Mouse (Mus musculus) liver, postnatal 0 days (tissue): Measurements from ENCODE around the gene Gm10912. TPM values are rescaled to one million over a fixed set of nuclear protein-coding genes. Genes with fewer than 3 reads are reported as not detected.
"Not testable (repeated sequence)": the region's sequence is repeated elsewhere in the genome, so short reads cannot be mapped to it uniquely, and the experiment has no call there.

Source experiments
- ATAC-seq: fragments of 200-750 bp; cut with Nextera tagmentation; 2 replicates; pipeline ENCODE4 v1.8.0; 2017; ENCODE audit warnings: mild to moderate bottlenecking, moderate library complexity
- DNase-seq: peaks from one replicate; pipeline ENCODE4 v3.0.0-alpha.2; 2016
- H3K27ac ChIP-seq: fragments of 300-500 bp; sonication (generic); 2 replicates; pipeline ENCODE4 v1.5.1; 2014; ENCODE audit warnings: antibody characterized with exemption, moderate library complexity, mild to moderate bottlenecking, low read depth
- H3K27me3 ChIP-seq: fragments of 300-500 bp; sonication (generic); 2 replicates; pipeline ENCODE4 v1.6.1; 2014; ENCODE audit warnings: low read length, control low read depth, mixed read lengths; ENCODE audit not compliant: insufficient read depth
- H3K36me3 ChIP-seq: fragments of 300-500 bp; sonication (generic); replicated peaks from 2 replicates; pipeline ENCODE4 v1.6.1; 2014; ENCODE audit warnings: mild to moderate bottlenecking, control low read depth, low read length, moderate library complexity, mixed read lengths; ENCODE audit not compliant: insufficient read depth
- H3K4me1 ChIP-seq: fragments of 300-500 bp; sonication (generic); 2 replicates; pipeline ENCODE4 v1.6.1; 2014; ENCODE audit warnings: antibody characterized with exemption, mild to moderate bottlenecking, control low read depth; ENCODE audit not compliant: insufficient read depth
- H3K4me2 ChIP-seq: fragments of 300-500 bp; sonication (generic); 2 replicates; pipeline ENCODE4 v1.6.1; 2014; ENCODE audit warnings: low read depth, mild to moderate bottlenecking, low read length, moderate library complexity, mixed read lengths
- H3K4me3 ChIP-seq: fragments of 300-500 bp; sonication (generic); 2 replicates; pipeline ENCODE4 v1.5.1; 2014; ENCODE audit warnings: low read depth, low read length
- H3K9ac ChIP-seq: fragments of 300-500 bp; sonication (generic); replicated peaks from 2 replicates; pipeline ENCODE4 v1.6.1; 2014; ENCODE audit warnings: mild to moderate bottlenecking, moderate library complexity
- H3K9me3 ChIP-seq: fragments of 300-500 bp; sonication (generic); 2 replicates; pipeline ENCODE4 v1.6.1; 2016; ENCODE audit warnings: mild to moderate bottlenecking, control low read depth, low read length, mixed read lengths
- CTCF ChIP-seq: sonication (generic); IDR thresholded peaks from 2 replicates; pipeline ENCODE4 v1.5.1; 2016; ENCODE audit warnings: antibody characterized with exemption, low read depth
- EP300 ChIP-seq: IDR thresholded peaks from 2 replicates; pipeline ENCODE4 v1.6.1; 2016; ENCODE audit warnings: antibody characterized with exemption, low read depth, mild to moderate bottlenecking
- WGBS: fragments of 180-500 bp; shearing (Covaris S2); extraction: QIAGEN DNeasy Blood & Tissue Kit; methylation state at CpG from one replicate; pipeline ENCODE4 v1.1.7; 2014; ENCODE audit not compliant: insufficient replicate concordance; 5-methylcytosine and 5-hydroxymethylcytosine counted together
- polyA plus RNA-seq: library from polyadenylated mRNA; unstranded; fragments of >200 nt; fragmentation: Nextera tagmentation; extraction: Ambion mirVana; gene quantifications from 2 replicates; pipeline ENCODE4 v1.2.1, GENCODE M21; 2015

The Gm10912 gene
- polyA plus RNA-seq, 1 experiment from 2014 or later, result 0.11 TPM

DNA sequence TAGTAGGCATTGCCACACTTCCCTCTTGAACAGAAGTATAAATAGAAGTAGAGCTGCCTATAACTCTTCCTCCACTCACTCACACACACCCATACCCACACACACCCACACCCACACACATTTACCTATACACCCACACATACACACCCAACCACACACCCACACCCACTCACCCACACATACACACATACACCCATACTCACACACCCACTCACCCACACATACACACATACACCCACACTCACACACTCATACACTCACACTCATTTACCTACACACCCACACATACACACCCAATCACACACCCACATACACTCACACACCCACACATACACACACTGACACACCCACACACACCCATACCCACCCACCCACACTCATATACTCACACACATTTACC is 16.8 kb downstream of the Gm10912 start:
- Histone ChIP-seq H3K27me3 (no peaks in the 10 kb centered on the region), H3K4me3 (no peak overlapping the region), H3K9me3 (no peaks in the 10 kb centered on the region), H3K4me1 (peaks cover 10% of the 10 kb centered on the region; the same call in 1 of the 2 replicates), H3K9ac (no peak overlapping the region), H3K4me2 (no peak overlapping the region), H3K36me3 (no peaks in the 10 kb centered on the region), H3K27ac (no peak overlapping the region)
- peak; percentile 6 for DNase-seq
- TF ChIP-seq EP300 (no peak), CTCF (no peak)
- ATAC-seq, result no peak

DNA sequence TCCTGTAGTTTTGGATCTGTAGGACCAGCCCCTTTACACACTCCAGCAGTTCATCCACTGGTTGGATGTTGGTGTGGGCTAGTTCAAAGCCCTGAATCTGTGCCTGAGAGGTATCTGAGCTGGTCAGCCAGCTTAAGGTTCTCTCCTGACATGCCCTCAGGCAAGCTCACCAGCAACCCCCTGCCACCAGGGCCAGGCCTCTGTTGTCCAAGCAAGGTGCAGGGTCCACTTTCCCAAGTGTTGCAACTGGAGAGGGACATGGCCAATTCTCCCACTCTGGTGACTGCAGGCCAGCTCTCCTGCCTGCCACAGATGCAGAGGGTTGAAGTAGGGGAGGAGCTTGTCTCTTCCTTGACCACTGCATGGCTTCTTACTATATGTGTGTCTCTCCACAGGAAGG is 18.4 kb downstream of the Gm10912 start:
- DNase-seq, result peak; percentile 50
- 0 out of 2 replicates have a peak overlapping the region, but pooled peaks have one; percentile 22 for H3K27ac ChIP-seq
- not testable (repeated sequence) for H3K36me3 ChIP-seq, H3K4me3 ChIP-seq, H3K9ac ChIP-seq, H3K4me1 ChIP-seq, H3K27me3 ChIP-seq, H3K4me2 ChIP-seq, H3K9me3 ChIP-seq
- ATAC-seq, result peak; percentile 90

DNA sequence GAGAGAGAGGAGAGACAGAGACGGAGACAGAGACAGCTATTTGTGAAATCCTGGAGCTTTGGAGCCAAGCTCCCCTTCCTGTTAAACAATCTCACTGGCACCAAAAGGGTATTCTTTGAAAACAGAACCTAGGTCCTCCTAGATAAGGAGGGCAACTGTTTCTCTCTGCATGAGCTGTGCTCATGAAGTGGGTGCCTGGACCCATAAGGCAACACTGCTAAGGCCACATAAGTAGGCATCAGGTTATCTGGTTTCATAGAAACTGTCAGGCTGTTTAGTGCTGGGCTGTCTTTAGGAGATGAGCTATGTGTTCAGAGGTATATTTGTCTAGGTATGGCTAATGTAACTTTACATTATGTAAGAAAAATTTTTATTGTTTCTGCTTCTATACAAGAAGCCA is 21.9 kb downstream of the Gm10912 start:
- H3K4me3 ChIP-seq, H3K36me3 ChIP-seq, H3K4me2 ChIP-seq, H3K9me3 ChIP-seq, H3K27me3 ChIP-seq, H3K9ac ChIP-seq, H3K4me1 ChIP-seq: not testable (repeated sequence)
- DNase-seq (peak; percentile 8), ATAC-seq (peak; percentile 54)
- 0 out of 2 replicates have a peak, but pooled peaks have one; percentile 10 for TF ChIP-seq EP300
- peak overlapping the region; percentile 11; the same call in 1 of the 2 replicates for H3K27ac ChIP-seq
- WGBS, result 38% methylated on average over 1 of the region's 1 CpGs

DNA sequence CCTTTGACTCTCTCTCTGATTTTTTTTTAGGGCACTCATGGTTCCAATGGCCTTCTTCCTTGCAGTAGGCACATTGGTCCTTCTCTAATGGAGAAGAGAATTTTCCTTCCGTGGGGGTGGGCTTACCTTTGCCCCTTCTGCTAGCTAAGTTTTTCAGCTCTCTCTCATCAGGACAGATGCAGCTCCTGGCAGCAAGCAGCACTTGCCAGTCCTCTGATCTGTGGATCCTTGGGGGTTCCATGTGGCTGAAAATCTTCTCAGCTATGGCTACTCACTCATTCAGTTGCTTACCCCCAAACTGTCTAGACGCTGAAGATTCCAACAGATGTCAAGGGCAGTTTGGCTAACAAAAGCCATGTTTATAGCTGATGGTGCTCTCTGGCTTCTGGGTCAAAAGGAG is 27.7 kb downstream of the Gm10912 start:
- TF ChIP-seq EP300 (no peak), CTCF (no peak)
- peaks cover 10% of the 10 kb centered on the region; the same call in 1 of the 2 replicates for H3K4me1 ChIP-seq
- WGBS, result 67% methylated on average over 2 of the region's 2 CpGs
- no peak for ATAC-seq
- peak; percentile 4 for DNase-seq
- H3K4me2 ChIP-seq, result no peak overlapping the region
- no peaks in the 10 kb centered on the region for H3K9me3 ChIP-seq
- H3K4me3 ChIP-seq, result no peak overlapping the region
- no peak overlapping the region for H3K9ac ChIP-seq
- H3K36me3 ChIP-seq, result no peaks in the 10 kb centered on the region
- H3K27me3 ChIP-seq, result no peaks in the 10 kb centered on the region
- H3K27ac ChIP-seq, result no peak overlapping the region

DNA sequence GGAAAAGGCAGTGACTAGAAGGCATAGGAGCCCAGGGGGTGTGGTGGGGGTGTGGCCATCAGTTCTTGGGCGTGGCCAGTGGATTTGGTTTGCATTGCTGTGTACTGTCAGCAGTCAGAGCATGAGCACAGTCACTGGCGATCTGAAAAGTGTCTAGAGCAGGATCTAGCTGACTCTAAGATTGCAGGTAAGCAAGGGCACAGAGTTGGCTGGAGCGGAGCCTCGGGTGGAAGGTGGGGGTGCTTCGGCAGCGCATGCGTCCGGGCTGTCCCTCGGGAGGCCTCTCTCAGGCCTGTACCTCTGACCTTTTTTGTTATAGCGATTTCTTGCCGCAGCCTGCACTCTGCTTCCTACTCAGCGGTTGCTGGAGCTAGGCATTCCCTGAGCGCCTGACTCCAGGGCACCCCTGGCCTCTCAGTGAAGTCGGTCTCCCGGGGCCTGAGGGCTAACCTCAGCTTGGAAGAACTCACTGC is 30.2 kb downstream of the Gm10912 start, which contains the start of gene Cd59a:
Gene Cd59a (plus strand): TSS at position 61 of the 473 bp plus-strand sequence.
- WGBS, result 8% methylated on average over 15 of the region's 15 CpGs

DNA sequence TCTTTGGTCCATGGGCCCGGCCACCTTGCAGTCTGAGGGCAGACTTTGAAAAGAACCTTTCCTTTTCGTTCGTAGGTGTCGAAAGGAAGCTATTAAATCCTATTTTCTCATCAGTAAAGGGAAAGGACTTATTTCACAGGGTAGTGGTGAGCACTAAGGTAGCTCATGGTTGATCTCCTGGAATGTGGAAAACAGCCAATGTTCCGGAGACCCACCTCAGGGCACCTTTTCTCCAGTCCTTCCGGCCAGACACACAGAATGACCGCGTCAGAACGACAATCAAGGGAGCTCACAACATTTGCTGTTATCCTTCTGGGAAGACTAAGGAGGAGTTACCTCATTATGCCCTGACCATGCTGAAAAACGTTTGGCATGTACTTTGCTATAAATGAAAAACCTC is 30.6 kb downstream of the Gm10912 start:
- H3K9ac ChIP-seq, result peak overlapping the region; percentile 80
- H3K4me1 ChIP-seq, result peaks cover 30% of the 10 kb centered on the region
- DNase-seq (no peak), ATAC-seq (peak; percentile 1; the same call in 1 of the 2 replicates)
- no peaks in the 10 kb centered on the region for H3K36me3 ChIP-seq
- peak overlapping the region; percentile 70 for H3K4me2 ChIP-seq
- TF ChIP-seq EP300, result no peak
- no peak for TF ChIP-seq CTCF
- no peaks in the 10 kb centered on the region for H3K9me3 ChIP-seq
- peak overlapping the region; percentile 60 for H3K4me3 ChIP-seq
- 32% methylated on average over 10 of the region's 10 CpGs for WGBS
- H3K27ac ChIP-seq, result peak overlapping the region; percentile 92
- no peaks in the 10 kb centered on the region for H3K27me3 ChIP-seq

More for the DNA sequence above, 30.2 kb downstream of the Gm10912 start, which contains the start of gene Cd59a:
- TF ChIP-seq CTCF (no peak), EP300 (no peak)
- peak within 1 kb of the TSS; percentile 60 for H3K4me3 ChIP-seq
- H3K27me3 ChIP-seq, result no peaks in the 10 kb centered on the region
- peak; percentile 95 for DNase-seq
- H3K27ac ChIP-seq, result peak within 1 kb of the TSS; percentile 92
- no peaks in the 10 kb centered on the region for H3K36me3 ChIP-seq
- ATAC-seq, result peak; percentile 89
- H3K9me3 ChIP-seq, result no peaks in the 10 kb centered on the region
- H3K9ac ChIP-seq, result peak within 1 kb of the TSS; percentile 80
- peak within 1 kb of the TSS; percentile 70 for H3K4me2 ChIP-seq
- peaks cover 29% of the 10 kb centered on the region for H3K4me1 ChIP-seq

DNA sequence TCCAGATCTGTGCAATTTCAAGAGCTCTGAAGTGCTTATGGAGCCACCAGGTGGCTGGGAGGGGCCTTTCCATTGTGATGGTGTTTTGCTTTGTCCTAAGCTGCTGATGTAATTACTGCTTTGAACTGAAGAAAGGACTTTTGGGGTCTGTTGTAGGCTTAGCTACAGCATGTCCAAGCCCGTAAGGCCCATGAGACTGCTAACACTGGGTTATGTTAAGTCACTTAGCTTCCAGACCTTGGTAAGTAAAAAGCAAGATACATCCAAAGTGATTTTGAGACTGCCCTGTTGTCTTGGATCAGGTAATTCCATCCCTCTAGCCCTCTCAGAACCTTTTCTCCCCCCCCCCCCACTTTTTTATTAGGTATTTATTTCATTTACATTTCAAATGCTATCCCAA is 31.2 kb downstream of the Gm10912 start:
- not testable (repeated sequence) for ATAC-seq, H3K9me3 ChIP-seq, H3K36me3 ChIP-seq, H3K27me3 ChIP-seq
- DNase-seq, result peak; percentile 13
- Histone ChIP-seq H3K9ac (peak overlapping the region; percentile 80), H3K4me2 (peak overlapping the region; percentile 70), H3K4me1 (peaks cover 28% of the 10 kb centered on the region), H3K27ac (peak overlapping the region; percentile 92), H3K4me3 (peak overlapping the region; percentile 60)
- 67% methylated on average over 1 of the region's 1 CpGs for WGBS
- peak; percentile 36 for TF ChIP-seq CTCF

DNA sequence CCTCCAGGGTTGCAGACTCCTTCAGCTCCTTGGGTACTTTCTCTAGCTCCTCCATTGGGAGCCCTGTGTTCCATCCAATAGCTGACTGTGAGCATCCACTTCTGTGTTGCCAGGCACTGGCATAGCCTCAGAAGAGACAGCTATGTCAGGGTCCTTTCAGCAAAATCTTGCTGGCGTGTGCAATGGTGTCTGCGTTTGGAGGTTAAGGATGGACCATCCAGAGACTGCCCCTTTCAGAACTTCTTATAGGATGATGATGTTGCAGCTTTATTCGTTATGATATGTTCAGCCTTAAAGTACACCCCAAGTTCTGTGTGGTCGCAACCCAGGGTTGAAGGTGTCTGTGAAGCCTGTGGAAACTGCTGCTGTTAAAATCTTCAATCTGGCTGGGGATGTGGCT is 31.8 kb downstream of the Gm10912 start:
- peak overlapping the region; percentile 92 for H3K27ac ChIP-seq
- H3K4me2 ChIP-seq, result peak overlapping the region; percentile 70
- 82% methylated on average over 4 of the region's 4 CpGs for WGBS
- H3K9ac ChIP-seq, result peak overlapping the region; percentile 80
- not testable (repeated sequence) for H3K36me3 ChIP-seq, H3K27me3 ChIP-seq, H3K9me3 ChIP-seq, ATAC-seq
- H3K4me3 ChIP-seq, result peak overlapping the region; percentile 60
- DNase-seq, result peak; percentile 9
- peaks cover 26% of the 10 kb centered on the region for H3K4me1 ChIP-seq
